Mouse (Mus musculus): ENCODE measurements around the gene Mybpc3.

The Mybpc3 gene

GRCm38 (mm10) chr2:91121011-91121410 lies 3.1 kb downstream of the Mybpc3 start:
- DNase-seq (ENCODE audit: extremely low spot score, low spot score), result no peak

- DNase-seq (ENCODE audit: extremely low spot score, low spot score), result no peak
These were observed 3.6 kb downstream of the Mybpc3 start for GRCm38 (mm10) chr2:91121497-91121896.

- DNase-seq (ENCODE audit: extremely low spot score, low spot score), result no peak
These were observed 5.6 kb downstream of the Mybpc3 start for GRCm38 (mm10) chr2:91123521-91123920.

GRCm38 (mm10) chr2:91125101-91125500 lies 7.2 kb downstream of the Mybpc3 start:
- DNase-seq (ENCODE audit: extremely low spot score, low spot score), result no peak

GRCm38 (mm10) chr2:91128761-91129160 lies 10.8 kb downstream of the Mybpc3 start:
- no peak for DNase-seq (ENCODE audit: extremely low spot score, low spot score)

GRCm38 (mm10) chr2:91130126-91130525 lies 12.2 kb downstream of the Mybpc3 start:
- no peak for DNase-seq (ENCODE audit: extremely low spot score, low spot score)

GRCm38 (mm10) chr2:91131251-91131650 lies 13.3 kb downstream of the Mybpc3 start:
- DNase-seq (ENCODE audit: extremely low spot score, low spot score), result no peak

- no peak for DNase-seq (ENCODE audit: extremely low spot score, low spot score)
These were observed 14.1 kb downstream of the Mybpc3 start for GRCm38 (mm10) chr2:91132035-91132434.

- DNase-seq (ENCODE audit: extremely low spot score, low spot score), result no peak
These were observed 18.8 kb downstream of the Mybpc3 start for GRCm38 (mm10) chr2:91136513-91137412.

GRCm38 (mm10) chr2:91137481-91137880 lies 19.5 kb downstream of the Mybpc3 start:
- DNase-seq (ENCODE audit: extremely low spot score, low spot score), result no peak

- no peak for DNase-seq (ENCODE audit: extremely low spot score, low spot score)
These were observed 21.4 kb downstream of the Mybpc3 start for GRCm38 (mm10) chr2:91139311-91139710.

- no peak for DNase-seq (ENCODE audit: extremely low spot score, low spot score)
These were observed 21.8 kb downstream of the Mybpc3 start for GRCm38 (mm10) chr2:91139764-91140163.

GRCm38 (mm10) chr2:91142920-91143319 lies 25.0 kb downstream of the Mybpc3 start:
- DNase-seq (ENCODE audit: extremely low spot score, low spot score), result no peak

GRCm38 (mm10) chr2:91143401-91143800 lies 25.5 kb downstream of the Mybpc3 start:
- DNase-seq (ENCODE audit: extremely low spot score, low spot score), result no peak

GRCm38 (mm10) chr2:91148101-91148500 lies 30.2 kb downstream of the Mybpc3 start:
- no peak for DNase-seq (ENCODE audit: extremely low spot score, low spot score)

- no peak for DNase-seq (ENCODE audit: extremely low spot score, low spot score)
These were observed 33.4 kb downstream of the Mybpc3 start for GRCm38 (mm10) chr2:91151331-91151730.

- no peak for DNase-seq (ENCODE audit: extremely low spot score, low spot score)
These were observed 35.0 kb downstream of the Mybpc3 start for GRCm38 (mm10) chr2:91152885-91153377.

- DNase-seq (ENCODE audit: extremely low spot score, low spot score), result no peak
These were observed 36.1 kb downstream of the Mybpc3 start for GRCm38 (mm10) chr2:91154091-91154490.

GRCm38 (mm10) chr2:91157002-91157752 lies 39.2 kb downstream of the Mybpc3 start:
- DNase-seq (ENCODE audit: extremely low spot score, low spot score), result no peak

GRCm38 (mm10) chr2:91160591-91160990 lies 42.6 kb downstream of the Mybpc3 start:
- no peak for DNase-seq (ENCODE audit: extremely low spot score, low spot score)

GRCm38 (mm10) chr2:91162952-91163351 lies 45.0 kb downstream of the Mybpc3 start:
- no peak for DNase-seq (ENCODE audit: extremely low spot score, low spot score)

- DNase-seq (ENCODE audit: extremely low spot score, low spot score), result no peak
These were observed 45.6 kb downstream of the Mybpc3 start for GRCm38 (mm10) chr2:91163532-91163931.

Data from neural tube, embryonic 10.5 days (tissue).